Mouse (Mus musculus) midbrain, embryonic 15.5 days (tissue): ENCODE measurements around the gene Stard9. TPM values are rescaled to one million over a fixed set of nuclear protein-coding genes. Genes with fewer than 3 reads are reported as not detected.
"Not testable (repeated sequence)": the region's sequence is repeated elsewhere in the genome, so short reads cannot be mapped to it uniquely, and the experiment has no call there.

Experiments used
- ATAC-seq: fragments of 200-750 bp; cut with Nextera tagmentation; replicated peaks from 2 replicates; pipeline ENCODE4 v1.8.0; 2017; ENCODE audit warnings: moderate TSS enrichment
- H3K27ac ChIP-seq: fragments of 300-500 bp; sonication (generic); 2 replicates; pipeline ENCODE4 v1.5.1; 2015; ENCODE audit warnings: mild to moderate bottlenecking, inconsistent platforms
- H3K27me3 ChIP-seq: fragments of 300-500 bp; sonication (generic); replicated peaks from 2 replicates; pipeline ENCODE4 v1.6.1; 2015; ENCODE audit warnings: inconsistent platforms
- H3K36me3 ChIP-seq: fragments of 300-500 bp; sonication (generic); replicated peaks from 2 replicates; pipeline ENCODE4 v1.6.1; 2015; ENCODE audit warnings: inconsistent platforms
- H3K4me1 ChIP-seq: fragments of 300-500 bp; sonication (generic); 2 replicates; pipeline ENCODE4 v1.6.1; 2015; ENCODE audit warnings: inconsistent platforms
- H3K4me2 ChIP-seq: fragments of 300-500 bp; sonication (generic); 2 replicates; pipeline ENCODE4 v1.6.1; 2015; ENCODE audit warnings: inconsistent platforms, mild to moderate bottlenecking, moderate library complexity
- H3K4me3 ChIP-seq: fragments of 300-500 bp; sonication (generic); 2 replicates; pipeline ENCODE4 v1.5.1; 2015; ENCODE audit warnings: mild to moderate bottlenecking, inconsistent platforms
- H3K9ac ChIP-seq: fragments of 300-500 bp; sonication (generic); 2 replicates; pipeline ENCODE4 v1.6.1; 2015; ENCODE audit warnings: mild to moderate bottlenecking, inconsistent platforms
- H3K9me3 ChIP-seq: fragments of 300-500 bp; sonication (generic); 2 replicates; pipeline ENCODE4 v1.6.1; 2016; ENCODE audit warnings: inconsistent platforms
- WGBS: fragments of 180-500 bp; shearing (Covaris S2); methylation state at CpG from one replicate; pipeline ENCODE4 v1.1.7; 2015; ENCODE audit warnings: mixed read lengths; 5-methylcytosine and 5-hydroxymethylcytosine counted together
- polyA plus RNA-seq: library from polyadenylated mRNA; unstranded; fragments of >200 nt; fragmentation: Nextera tagmentation; extraction: Ambion mirVana; gene quantifications from 2 replicates; pipeline ENCODE4 v1.2.1, GENCODE M21; 2015

The Stard9 gene
- polyA plus RNA-seq, 1 experiment from 2014 or later, result 5.1 TPM

- H3K9me3 ChIP-seq, result no peaks in the 10 kb centered on the region
- H3K27ac ChIP-seq, result no peak overlapping the region
- no peak overlapping the region for H3K9ac ChIP-seq
- H3K4me3 ChIP-seq, result no peak overlapping the region
- H3K36me3 ChIP-seq, result no peaks in the 10 kb centered on the region
- no peak overlapping the region for H3K4me2 ChIP-seq
- ATAC-seq, result no peak
- H3K27me3 ChIP-seq, result no peaks in the 10 kb centered on the region
- H3K4me1 ChIP-seq, result no peaks in the 10 kb centered on the region
- WGBS, result 62% methylated on average over 5 of the region's 5 CpGs
These were observed 29.6 kb downstream of the Stard9 start for GRCm38 (mm10) chr2:120658486-120658885.

DNA sequence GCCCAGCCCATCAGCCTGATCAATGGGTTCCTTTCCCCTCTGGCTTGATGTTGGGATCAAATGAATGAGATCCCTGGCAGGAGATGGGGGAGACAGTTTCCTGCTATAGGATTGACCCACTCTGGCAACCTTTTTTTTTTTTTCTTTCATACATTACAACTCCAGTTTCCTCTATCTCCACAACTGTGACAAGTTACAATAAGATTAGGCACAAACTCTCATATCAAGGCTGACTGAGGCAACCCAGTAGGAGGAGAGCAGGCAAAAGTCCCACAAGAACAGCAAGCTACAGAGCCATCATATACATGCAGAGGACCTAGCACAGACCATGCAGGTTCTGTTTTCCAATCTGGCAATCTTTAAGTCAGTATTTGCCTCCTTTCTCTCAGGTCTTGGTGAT lies 30.4 kb downstream of the Stard9 start:
- H3K27me3 ChIP-seq, result no peaks in the 10 kb centered on the region
- H3K4me1 ChIP-seq, result no peaks in the 10 kb centered on the region
- H3K4me2 ChIP-seq, result no peak overlapping the region
- ATAC-seq, result no peak
- no peak overlapping the region for H3K27ac ChIP-seq
- H3K4me3 ChIP-seq, result no peak overlapping the region
- no peaks in the 10 kb centered on the region for H3K9me3 ChIP-seq
- no peaks in the 10 kb centered on the region for H3K36me3 ChIP-seq
- H3K9ac ChIP-seq, result no peak overlapping the region

GRCm38 (mm10) chr2:120660486-120661078 lies 31.7 kb downstream of the Stard9 start:
- WGBS, result 84% methylated on average over 5 of the region's 5 CpGs
- no peak overlapping the region for H3K4me2 ChIP-seq
- H3K4me3 ChIP-seq, result no peak overlapping the region
- no peak for ATAC-seq
- no peak overlapping the region for H3K9ac ChIP-seq
- H3K27me3 ChIP-seq, result no peaks in the 10 kb centered on the region
- no peaks in the 10 kb centered on the region for H3K9me3 ChIP-seq
- H3K36me3 ChIP-seq, result no peaks in the 10 kb centered on the region
- no peak overlapping the region for H3K27ac ChIP-seq
- no peaks in the 10 kb centered on the region for H3K4me1 ChIP-seq

- Histone ChIP-seq H3K9ac (no peak overlapping the region), H3K4me2 (no peak overlapping the region), H3K27ac (no peak overlapping the region), H3K36me3 (no peaks in the 10 kb centered on the region), H3K4me3 (no peak overlapping the region), H3K27me3 (no peaks in the 10 kb centered on the region), H3K9me3 (no peaks in the 10 kb centered on the region), H3K4me1 (no peaks in the 10 kb centered on the region)
- no peak for ATAC-seq
These were observed 33.8 kb downstream of the Stard9 start for GRCm38 (mm10) chr2:120662766-120663165.

- Histone ChIP-seq H3K4me2 (no peak overlapping the region), H3K27ac (no peak overlapping the region)
These were observed 34.7 kb downstream of the Stard9 start for GRCm38 (mm10) chr2:120663491-120664154.

DNA sequence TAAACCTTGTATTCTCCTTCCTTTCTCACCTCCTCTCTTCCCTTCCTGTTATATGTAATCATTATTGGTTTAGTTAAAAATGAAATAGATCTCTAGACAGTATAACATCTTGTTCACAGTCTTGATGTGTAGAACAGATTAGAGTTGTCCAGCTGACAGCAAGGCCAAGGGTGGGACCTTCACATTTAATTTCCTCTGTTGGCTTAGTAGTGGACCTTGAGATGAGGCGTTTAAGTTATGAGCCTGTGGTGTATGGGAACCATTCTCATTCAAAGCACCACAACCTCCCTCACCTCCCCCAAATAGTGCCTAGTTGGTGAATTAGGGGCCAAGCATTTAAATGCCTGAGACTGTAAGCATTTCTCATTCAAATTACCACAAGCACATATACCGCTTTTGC lies 38.5 kb downstream of the Stard9 start:
- Histone ChIP-seq H3K9ac (no peak overlapping the region), H3K9me3 (no peaks in the 10 kb centered on the region), H3K4me2 (no peak overlapping the region), H3K4me1 (no peaks in the 10 kb centered on the region), H3K4me3 (no peak overlapping the region), H3K36me3 (no peaks in the 10 kb centered on the region), H3K27me3 (no peaks in the 10 kb centered on the region), H3K27ac (no peak overlapping the region)
- no peak for ATAC-seq
- WGBS, result 90% methylated on average over 2 of the region's 2 CpGs

More at GRCm38 (mm10) chr2:120663491-120664154, 34.7 kb downstream of the Stard9 start:
- no peaks in the 10 kb centered on the region for H3K9me3 ChIP-seq
- H3K27me3 ChIP-seq, result no peaks in the 10 kb centered on the region
- 74% methylated on average over 3 of the region's 3 CpGs for WGBS
- no peak overlapping the region for H3K4me3 ChIP-seq
- H3K4me1 ChIP-seq, result no peaks in the 10 kb centered on the region
- ATAC-seq, result no peak
- H3K9ac ChIP-seq, result no peak overlapping the region
- no peaks in the 10 kb centered on the region for H3K36me3 ChIP-seq

GRCm38 (mm10) chr2:120670253-120670652 lies 41.3 kb downstream of the Stard9 start:
- H3K4me1 ChIP-seq, result no peaks in the 10 kb centered on the region
- H3K27ac ChIP-seq, result no peak overlapping the region
- no peaks in the 10 kb centered on the region for H3K36me3 ChIP-seq
- H3K9me3 ChIP-seq, result no peaks in the 10 kb centered on the region
- ATAC-seq, result no peak
- 90% methylated on average over 2 of the region's 2 CpGs for WGBS
- H3K27me3 ChIP-seq, result no peaks in the 10 kb centered on the region
- no peak overlapping the region for H3K4me3 ChIP-seq
- H3K4me2 ChIP-seq, result no peak overlapping the region
- H3K9ac ChIP-seq, result no peak overlapping the region

GRCm38 (mm10) chr2:120681151-120681550 lies 52.2 kb downstream of the Stard9 start:
- H3K9me3 ChIP-seq, H3K4me1 ChIP-seq, ATAC-seq, H3K9ac ChIP-seq, H3K27me3 ChIP-seq, H3K36me3 ChIP-seq, H3K4me2 ChIP-seq, H3K27ac ChIP-seq, H3K4me3 ChIP-seq: not testable (repeated sequence)
- WGBS, result 87% methylated on average over 7 of the region's 7 CpGs

DNA sequence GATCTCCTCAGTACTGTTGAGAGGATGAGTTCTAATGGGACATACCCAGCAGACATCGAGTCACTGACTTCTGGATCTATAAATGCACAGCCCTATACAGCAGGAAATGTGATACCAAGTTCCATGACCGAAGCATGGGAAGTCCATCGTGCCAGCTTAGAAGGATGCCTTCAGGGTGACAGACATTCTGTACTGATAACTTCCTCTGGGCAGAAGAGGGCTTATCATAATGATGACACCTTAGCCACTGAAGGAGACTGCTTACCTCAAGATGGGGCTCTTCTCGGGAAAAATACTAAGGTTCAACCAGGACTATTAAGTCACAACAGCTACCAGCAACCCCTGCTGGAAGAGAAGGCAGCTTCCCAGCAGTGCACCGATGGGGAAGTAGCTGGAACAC lies 68.8 kb downstream of the Stard9 start:
- Histone ChIP-seq H3K4me3 (no peak overlapping the region), H3K27ac (no peak overlapping the region), H3K27me3 (no peaks in the 10 kb centered on the region), H3K9me3 (no peaks in the 10 kb centered on the region), H3K36me3 (peaks cover 7% of the 10 kb centered on the region; the same call in 1 of the 2 replicates), H3K4me1 (no peaks in the 10 kb centered on the region), H3K4me2 (no peak overlapping the region), H3K9ac (no peak overlapping the region)
- WGBS, result 89% methylated on average over 5 of the region's 5 CpGs
- no peak for ATAC-seq

DNA sequence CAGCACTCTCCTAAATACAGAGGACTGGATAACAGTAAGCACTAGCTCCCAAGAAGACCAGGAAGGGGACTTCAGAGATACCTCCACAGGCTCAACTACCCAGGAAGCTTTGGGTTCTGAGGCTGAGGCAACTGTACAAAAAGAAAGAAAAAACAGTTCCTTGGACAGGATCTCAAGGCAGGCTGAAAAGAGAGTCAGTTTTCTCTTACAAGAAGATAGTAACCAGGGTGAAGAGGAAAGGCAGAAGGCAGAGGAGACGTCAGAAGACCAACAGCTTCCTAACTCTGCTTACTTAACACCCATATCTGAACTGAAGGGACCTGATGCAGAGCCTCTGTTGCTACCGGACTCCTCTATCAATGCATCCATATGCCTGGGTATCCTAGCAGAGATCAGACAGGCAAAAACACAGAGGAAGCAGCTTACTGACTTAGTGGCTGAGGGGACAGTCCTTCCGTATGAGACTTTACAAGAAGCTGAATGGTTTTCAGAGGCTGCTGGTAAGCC lies 71.5 kb downstream of the Stard9 start:
- H3K4me3 ChIP-seq, result no peak overlapping the region
- no peaks in the 10 kb centered on the region for H3K27me3 ChIP-seq
- 87% methylated on average over 3 of the region's 3 CpGs for WGBS
- no peaks in the 10 kb centered on the region for H3K4me1 ChIP-seq
- ATAC-seq, result no peak
- H3K9me3 ChIP-seq, result no peaks in the 10 kb centered on the region
- H3K9ac ChIP-seq, result no peak overlapping the region
- H3K36me3 ChIP-seq, result peaks cover 7% of the 10 kb centered on the region; the same call in 1 of the 2 replicates
- H3K4me2 ChIP-seq, result no peak overlapping the region
- no peak overlapping the region for H3K27ac ChIP-seq

DNA sequence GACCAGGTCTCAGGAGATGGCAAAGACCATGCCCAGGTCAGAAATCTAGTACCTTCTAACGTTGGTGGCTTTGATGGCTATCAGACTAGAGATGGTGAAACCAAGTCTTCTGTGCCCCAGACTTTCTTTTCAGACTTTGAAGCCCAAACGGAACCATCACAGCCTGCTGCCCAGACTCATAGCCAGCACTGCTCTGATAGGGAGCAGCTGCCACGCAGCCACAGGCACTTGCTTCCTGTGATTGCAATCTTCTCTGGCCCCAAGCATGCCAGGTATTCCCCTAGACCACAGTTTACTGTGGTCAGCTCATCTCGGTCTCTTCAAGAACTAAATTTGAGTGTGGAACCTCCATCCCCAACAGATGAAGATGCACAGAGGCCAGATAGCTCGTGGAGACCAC lies 73.8 kb downstream of the Stard9 start:
- WGBS, result 77% methylated on average over 5 of the region's 5 CpGs
- Histone ChIP-seq H3K4me3 (no peak overlapping the region), H3K27ac (no peak overlapping the region), H3K9ac (no peak overlapping the region), H3K36me3 (0 out of 2 replicates have a peak, but pooled peaks cover 3% of the 10 kb centered on the region), H3K27me3 (no peaks in the 10 kb centered on the region), H3K4me1 (no peaks in the 10 kb centered on the region), H3K4me2 (no peak overlapping the region), H3K9me3 (no peaks in the 10 kb centered on the region)
- ATAC-seq, result no peak

DNA sequence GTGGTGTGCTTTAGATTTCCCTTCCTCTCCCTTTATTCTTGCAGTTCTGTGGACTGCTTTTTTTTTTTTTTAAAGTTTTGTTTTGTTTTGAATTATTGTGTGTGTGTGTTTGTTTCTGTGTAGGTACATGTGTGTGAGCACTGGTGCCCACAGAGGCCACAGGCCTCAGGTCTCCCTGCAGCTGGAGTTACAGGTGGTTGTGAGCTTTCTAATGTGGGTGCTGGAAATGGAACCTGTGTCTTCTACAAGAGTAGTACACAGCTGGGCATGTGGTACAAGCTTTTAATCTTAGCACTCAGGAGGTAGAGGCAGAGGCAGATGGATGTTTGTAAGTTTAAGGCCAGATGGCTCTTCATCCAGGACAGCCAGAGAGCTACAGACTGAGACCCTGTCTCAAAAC lies 78.1 kb downstream of the Stard9 start:
- Histone ChIP-seq H3K4me2 (no peak overlapping the region), H3K27me3 (no peaks in the 10 kb centered on the region), H3K9me3 (no peaks in the 10 kb centered on the region), H3K9ac (no peak overlapping the region), H3K36me3 (no peaks in the 10 kb centered on the region), H3K4me3 (no peak overlapping the region), H3K4me1 (no peaks in the 10 kb centered on the region), H3K27ac (no peak overlapping the region)
- no peak for ATAC-seq

GRCm38 (mm10) chr2:120710154-120710553 lies 81.2 kb downstream of the Stard9 start:
- Histone ChIP-seq H3K36me3 (peaks cover 12% of the 10 kb centered on the region; the same call in 1 of the 2 replicates), H3K4me1 (no peaks in the 10 kb centered on the region), H3K4me2 (no peak overlapping the region), H3K27ac (no peak overlapping the region), H3K4me3 (no peak overlapping the region), H3K9me3 (no peaks in the 10 kb centered on the region), H3K9ac (no peak overlapping the region), H3K27me3 (no peaks in the 10 kb centered on the region)
- no peak for ATAC-seq
- WGBS, result 90% methylated on average over 3 of the region's 3 CpGs
